Mouse (Mus musculus): ENCODE results near the gene Il10rb. TPM values are rescaled to one million over a fixed set of nuclear protein-coding genes. Genes with fewer than 3 reads are reported as not detected.

The Il10rb gene
- polyA plus RNA-seq, 1 experiment from 2014 or later, result 33.2 TPM

GRCm38 (mm10) chr16:91363483-91363882 is 42.5 kb upstream of the Il10rb start:
- Histone ChIP-seq H3K9me3 (ENCODE audit: control insufficient read depth, low read length) (no peaks in the 10 kb centered on the region), H3K4me3 (ENCODE audit: low read depth, low read length) (no peak overlapping the region), H3K4me1 (ENCODE audit: control insufficient read depth, insufficient read depth, low read length) (peaks cover 18% of the 10 kb centered on the region), H3K27ac (replicated peaks; ENCODE audit: low read depth, low read length) (peak overlapping the region; percentile 39), H3K36me3 (ENCODE audit: control insufficient read depth, insufficient read depth, low read length) (no peaks in the 10 kb centered on the region), H3K9ac (ENCODE audit: low read depth, low read length) (no peak overlapping the region), H3K4me2 (ENCODE audit: low read depth, low read length) (no peak overlapping the region), H3K27me3 (replicated peaks; ENCODE audit: control insufficient read depth, insufficient read depth, low read length) (no peaks in the 10 kb centered on the region)
- DNase-seq (ENCODE audit: low spot score) (peak; percentile 94), ATAC-seq (ENCODE audit: low read depth) (peak; percentile 72; the same call in 1 of the 2 replicates)
- 25% methylated on average over 3 of the region's 3 CpGs for WGBS

DNA sequence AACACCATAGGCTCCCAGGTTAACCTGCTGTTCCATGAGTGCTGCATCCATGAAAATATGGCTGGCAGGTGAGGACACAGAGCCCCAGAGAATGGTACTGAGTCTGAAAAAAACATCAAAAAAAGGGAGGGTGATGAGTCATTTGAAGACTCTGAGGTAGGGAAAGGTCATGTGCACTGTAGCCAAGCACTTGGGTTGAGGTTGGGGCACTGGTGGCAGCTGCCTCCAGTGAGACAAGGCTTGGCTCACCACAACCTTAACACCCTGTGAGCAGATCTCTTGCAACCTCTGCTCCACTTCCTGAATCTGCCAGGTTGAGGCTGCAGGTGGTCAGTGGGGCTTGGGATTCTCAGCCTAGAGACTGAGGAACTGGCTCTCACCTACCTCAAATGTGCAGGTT is 39.4 kb upstream of the Il10rb start:
- DNase-seq (ENCODE audit: low spot score), result no peak
- no peak overlapping the region for H3K4me2 ChIP-seq (ENCODE audit: low read depth, low read length)
- ATAC-seq (ENCODE audit: low read depth), result no peak
- H3K27me3 ChIP-seq (replicated peaks; ENCODE audit: control insufficient read depth, insufficient read depth, low read length), result no peaks in the 10 kb centered on the region
- no peaks in the 10 kb centered on the region for H3K36me3 ChIP-seq (ENCODE audit: control insufficient read depth, insufficient read depth, low read length)
- H3K9ac ChIP-seq (ENCODE audit: low read depth, low read length), result no peak overlapping the region
- H3K4me1 ChIP-seq (ENCODE audit: control insufficient read depth, insufficient read depth, low read length), result peaks cover 18% of the 10 kb centered on the region
- H3K27ac ChIP-seq (replicated peaks; ENCODE audit: low read depth, low read length), result no peak overlapping the region
- H3K4me3 ChIP-seq (ENCODE audit: low read depth, low read length), result no peak overlapping the region
- H3K9me3 ChIP-seq (ENCODE audit: control insufficient read depth, low read length), result no peaks in the 10 kb centered on the region

DNA sequence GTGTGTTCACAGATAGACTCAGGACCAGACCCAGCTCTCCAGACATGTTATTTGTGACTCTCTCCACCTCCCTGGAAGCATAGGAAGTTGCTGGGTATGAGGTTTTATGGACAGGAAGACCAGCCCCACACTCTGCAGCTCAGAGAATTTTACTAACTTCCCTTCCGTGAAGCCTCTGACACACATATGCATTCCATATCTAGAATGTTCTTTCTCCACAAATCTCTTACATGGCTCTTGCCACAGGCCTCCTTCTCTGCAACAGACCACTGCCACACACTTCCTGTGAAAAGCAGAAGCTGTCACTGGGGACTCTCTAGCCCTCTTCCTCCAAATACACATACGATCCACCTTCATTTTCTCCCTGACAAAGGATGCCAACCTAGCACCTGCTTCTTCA is 38.9 kb upstream of the Il10rb start:
- 74% methylated on average over 2 of the region's 2 CpGs for WGBS
- Histone ChIP-seq H3K27ac (replicated peaks; ENCODE audit: low read depth, low read length) (no peak overlapping the region), H3K27me3 (replicated peaks; ENCODE audit: control insufficient read depth, insufficient read depth, low read length) (no peaks in the 10 kb centered on the region)

GRCm38 (mm10) chr16:91372577-91373472 is 33.1 kb upstream of the Il10rb start, which contains the start of gene Ifnar2:
Gene Ifnar2, plus strand, starts transcription at chr16:91372783.
- Histone ChIP-seq H3K27me3 (replicated peaks; ENCODE audit: control insufficient read depth, insufficient read depth, low read length) (no peaks in the 10 kb centered on the region), H3K4me1 (ENCODE audit: control insufficient read depth, insufficient read depth, low read length) (peaks cover 12% of the 10 kb centered on the region), H3K9me3 (ENCODE audit: control insufficient read depth, low read length) (no peaks in the 10 kb centered on the region), H3K4me2 (ENCODE audit: low read depth, low read length) (peak within 1 kb of the TSS; percentile 74), H3K9ac (ENCODE audit: low read depth, low read length) (peak within 1 kb of the TSS; percentile 95), H3K4me3 (ENCODE audit: low read depth, low read length) (peak within 1 kb of the TSS; percentile 94), H3K27ac (replicated peaks; ENCODE audit: low read depth, low read length) (peak within 1 kb of the TSS; percentile 94), H3K36me3 (ENCODE audit: control insufficient read depth, insufficient read depth, low read length) (no peaks in the 10 kb centered on the region)
- WGBS, result 2% methylated on average over 36 of the region's 62 CpGs
- peak; percentile 91 for ATAC-seq (ENCODE audit: low read depth)
- DNase-seq (ENCODE audit: low spot score), result peak; percentile 88

More for the DNA sequence above, 38.9 kb upstream of the Il10rb start:
- Histone ChIP-seq H3K9me3 (ENCODE audit: control insufficient read depth, low read length) (no peaks in the 10 kb centered on the region), H3K4me2 (ENCODE audit: low read depth, low read length) (no peak overlapping the region), H3K4me3 (ENCODE audit: low read depth, low read length) (no peak overlapping the region), H3K9ac (ENCODE audit: low read depth, low read length) (no peak overlapping the region), H3K36me3 (ENCODE audit: control insufficient read depth, insufficient read depth, low read length) (no peaks in the 10 kb centered on the region), H3K4me1 (ENCODE audit: control insufficient read depth, insufficient read depth, low read length) (peaks cover 16% of the 10 kb centered on the region)
- DNase-seq (ENCODE audit: low spot score) (no peak), ATAC-seq (ENCODE audit: low read depth) (no peak)

DNA sequence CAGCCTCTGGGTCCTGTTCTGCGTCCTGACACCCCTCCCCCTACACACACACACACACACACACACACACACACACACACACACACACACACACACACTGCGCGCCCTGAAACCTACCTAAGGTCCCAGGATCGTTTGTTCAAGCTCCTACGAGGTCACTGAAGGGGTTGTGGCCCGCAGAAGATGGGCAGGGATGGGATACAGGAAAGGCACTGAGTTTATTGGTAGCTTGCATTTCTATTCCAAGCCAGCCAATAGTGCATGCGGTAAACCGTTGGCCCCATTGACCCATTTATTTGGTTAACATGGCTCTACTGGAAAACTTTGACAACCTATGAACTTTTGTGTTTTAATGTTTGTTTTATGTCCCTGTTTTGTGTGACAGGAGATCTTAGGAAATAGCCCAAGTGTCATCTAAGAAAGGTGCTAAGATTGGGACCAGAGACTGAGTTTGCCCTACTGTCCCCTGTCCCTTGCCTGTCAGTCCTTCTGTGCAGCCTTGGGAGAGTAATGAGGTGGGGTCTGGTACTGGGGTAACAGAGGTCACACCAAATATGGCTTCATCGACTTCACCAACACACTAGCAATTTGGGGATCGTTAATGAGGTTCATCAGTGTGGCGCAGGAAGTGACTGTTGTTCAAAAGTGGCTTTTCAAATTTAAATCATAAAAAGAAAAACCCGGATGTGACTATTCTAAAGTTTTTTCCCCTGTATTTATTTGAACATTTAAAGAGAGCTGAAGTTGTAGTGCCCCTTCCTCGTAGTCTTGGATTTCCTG is 32.3 kb upstream of the Il10rb start:
- ATAC-seq (ENCODE audit: low read depth) (no peak), DNase-seq (ENCODE audit: low spot score) (no peak)
- no peaks in the 10 kb centered on the region for H3K27me3 ChIP-seq (replicated peaks; ENCODE audit: control insufficient read depth, insufficient read depth, low read length)
- H3K4me2 ChIP-seq (ENCODE audit: low read depth, low read length), result peak overlapping the region; percentile 74
- H3K4me1 ChIP-seq (ENCODE audit: control insufficient read depth, insufficient read depth, low read length), result peaks cover 13% of the 10 kb centered on the region
- H3K9ac ChIP-seq (ENCODE audit: low read depth, low read length), result peak overlapping the region; percentile 95
- H3K4me3 ChIP-seq (ENCODE audit: low read depth, low read length), result peak overlapping the region; percentile 94
- no peaks in the 10 kb centered on the region for H3K9me3 ChIP-seq (ENCODE audit: control insufficient read depth, low read length)
- no peaks in the 10 kb centered on the region for H3K36me3 ChIP-seq (ENCODE audit: control insufficient read depth, insufficient read depth, low read length)
- H3K27ac ChIP-seq (replicated peaks; ENCODE audit: low read depth, low read length), result peak overlapping the region; percentile 94
- 38% methylated on average over 11 of the region's 13 CpGs for WGBS

GRCm38 (mm10) chr16:91374253-91374634 is 31.7 kb upstream of the Il10rb start:
- WGBS, result 75% methylated on average over 3 of the region's 3 CpGs
- Histone ChIP-seq H3K9me3 (ENCODE audit: control insufficient read depth, low read length) (no peaks in the 10 kb centered on the region), H3K4me1 (ENCODE audit: control insufficient read depth, insufficient read depth, low read length) (peaks cover 19% of the 10 kb centered on the region), H3K9ac (ENCODE audit: low read depth, low read length) (no peak overlapping the region), H3K27me3 (replicated peaks; ENCODE audit: control insufficient read depth, insufficient read depth, low read length) (no peaks in the 10 kb centered on the region), H3K4me2 (ENCODE audit: low read depth, low read length) (peak overlapping the region; percentile 74), H3K4me3 (ENCODE audit: low read depth, low read length) (peak overlapping the region; percentile 94; the same call in 1 of the 2 replicates), H3K36me3 (ENCODE audit: control insufficient read depth, insufficient read depth, low read length) (no peaks in the 10 kb centered on the region), H3K27ac (replicated peaks; ENCODE audit: low read depth, low read length) (no peak overlapping the region)
- no peak for ATAC-seq (ENCODE audit: low read depth)
- DNase-seq (ENCODE audit: low spot score), result no peak

- Histone ChIP-seq H3K4me2 (ENCODE audit: low read depth, low read length) (no peak overlapping the region), H3K9ac (ENCODE audit: low read depth, low read length) (no peak overlapping the region), H3K27me3 (replicated peaks; ENCODE audit: control insufficient read depth, insufficient read depth, low read length) (no peaks in the 10 kb centered on the region), H3K36me3 (ENCODE audit: control insufficient read depth, insufficient read depth, low read length) (no peaks in the 10 kb centered on the region), H3K4me3 (ENCODE audit: low read depth, low read length) (no peak overlapping the region), H3K4me1 (ENCODE audit: control insufficient read depth, insufficient read depth, low read length) (peaks cover 21% of the 10 kb centered on the region), H3K27ac (replicated peaks; ENCODE audit: low read depth, low read length) (0 out of 2 replicates have a peak overlapping the region, but pooled peaks have one; percentile 8), H3K9me3 (ENCODE audit: control insufficient read depth, low read length) (no peaks in the 10 kb centered on the region)
- peak; percentile 44 for DNase-seq (ENCODE audit: low spot score)
- 78% methylated on average over 10 of the region's 10 CpGs for WGBS
- ATAC-seq (ENCODE audit: low read depth), result no peak
These were observed 29.3 kb upstream of the Il10rb start for GRCm38 (mm10) chr16:91376701-91377100.

DNA sequence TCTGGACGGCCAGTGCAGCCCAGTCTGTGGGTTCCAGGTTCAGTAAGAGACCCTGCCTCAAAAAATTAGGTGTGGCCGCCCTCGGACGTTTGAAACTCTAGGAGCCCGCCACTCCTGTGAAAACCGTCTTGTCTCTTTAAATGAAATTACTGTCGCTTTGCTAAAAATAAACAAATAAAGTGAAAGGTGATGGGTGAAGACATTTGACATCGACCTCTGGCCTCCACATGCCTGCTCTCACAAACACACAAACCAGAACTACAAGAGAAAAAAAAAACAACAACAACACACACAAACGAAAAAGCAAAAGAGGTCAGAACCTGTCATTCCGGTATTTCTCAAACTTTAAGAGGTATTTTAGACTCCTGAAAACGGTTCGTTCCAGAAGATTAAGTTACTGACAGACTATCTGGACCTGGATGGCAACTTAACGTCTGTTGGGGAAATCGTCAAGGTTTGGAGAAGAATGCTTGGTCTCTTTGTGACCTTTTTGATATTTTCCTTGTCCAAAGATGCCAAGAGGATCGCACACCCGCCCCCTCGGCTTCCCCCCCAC is 27.5 kb upstream of the Il10rb start:
- WGBS, result 33% methylated on average over 17 of the region's 17 CpGs
- Histone ChIP-seq H3K27me3 (replicated peaks; ENCODE audit: control insufficient read depth, insufficient read depth, low read length) (no peaks in the 10 kb centered on the region), H3K4me1 (ENCODE audit: control insufficient read depth, insufficient read depth, low read length) (peaks cover 20% of the 10 kb centered on the region), H3K9ac (ENCODE audit: low read depth, low read length) (0 out of 2 replicates have a peak overlapping the region, but pooled peaks have one; percentile 20), H3K9me3 (ENCODE audit: control insufficient read depth, low read length) (no peaks in the 10 kb centered on the region), H3K36me3 (ENCODE audit: control insufficient read depth, insufficient read depth, low read length) (no peaks in the 10 kb centered on the region), H3K4me2 (ENCODE audit: low read depth, low read length) (peak overlapping the region; percentile 31), H3K27ac (replicated peaks; ENCODE audit: low read depth, low read length) (peak overlapping the region; percentile 69), H3K4me3 (ENCODE audit: low read depth, low read length) (no peak overlapping the region)
- ATAC-seq (ENCODE audit: low read depth), result no peak
- peak; percentile 69 for DNase-seq (ENCODE audit: low spot score)

Data from embryonic facial prominence, embryonic 14.5 days (tissue).